Mouse (Mus musculus) ES-CJ7 (cell line): ENCODE measurements around the gene Trim71.
A peak's percentile ranks its signal among the peaks of the same experiment; 100 is the strongest.
"Not testable (repeated sequence)": the region's sequence is repeated elsewhere in the genome, so short reads cannot be mapped to it uniquely, and the experiment has no call there.

Experiments used
- DNase-seq: peaks from one replicate; pipeline ENCODE4 v3.0.0; 2011; ENCODE audit warnings: low read depth, low spot score

The Trim71 gene

GRCm38 (mm10) chr9:114525891-114526290 lies 38.3 kb downstream of the Trim71 start:
- peak; percentile 70 for DNase-seq

GRCm38 (mm10) chr9:114525073-114525633 lies 39.0 kb downstream of the Trim71 start:
- peak; percentile 68 for DNase-seq

GRCm38 (mm10) chr9:114522501-114522900 lies 41.7 kb downstream of the Trim71 start:
- no peak for DNase-seq

- DNase-seq: peak; percentile 63
Measured at GRCm38 (mm10) chr9:114522041-114522440, 42.1 kb downstream of the Trim71 start.

- DNase-seq: not testable (repeated sequence)
Measured at GRCm38 (mm10) chr9:114520529-114520928, 43.6 kb downstream of the Trim71 start.

- no peak for DNase-seq
Measured at GRCm38 (mm10) chr9:114518812-114519477, 45.2 kb downstream of the Trim71 start.

GRCm38 (mm10) chr9:114517924-114518497 lies 46.2 kb downstream of the Trim71 start:
- no peak for DNase-seq

GRCm38 (mm10) chr9:114515364-114515763 lies 48.8 kb downstream of the Trim71 start, which contains the start of gene C130032M10Rik:
TSS of gene C130032M10Rik (plus strand) at chr9:114515697.
- no peak for DNase-seq

- DNase-seq: no peak
Measured at GRCm38 (mm10) chr9:114512831-114513230, 51.3 kb downstream of the Trim71 start.

GRCm38 (mm10) chr9:114509785-114510184 lies 54.4 kb downstream of the Trim71 start:
- no peak for DNase-seq

- no peak for DNase-seq
Measured at GRCm38 (mm10) chr9:114507421-114507820, 56.7 kb downstream of the Trim71 start.

- DNase-seq: no peak
Measured at GRCm38 (mm10) chr9:114506564-114506963, 57.6 kb downstream of the Trim71 start.

- DNase-seq: no peak
Measured at GRCm38 (mm10) chr9:114504816-114505215, 59.4 kb downstream of the Trim71 start, which contains the start of gene Ccr4. TSS of gene Ccr4 (minus strand) at chr9:114504916.

- no peak for DNase-seq
Measured at GRCm38 (mm10) chr9:114502711-114503427, 61.3 kb downstream of the Trim71 start.

- no peak for DNase-seq
Measured at GRCm38 (mm10) chr9:114501913-114502312, 62.3 kb downstream of the Trim71 start.

GRCm38 (mm10) chr9:114501111-114501510 lies 63.1 kb downstream of the Trim71 start:
- DNase-seq: peak; percentile 49

GRCm38 (mm10) chr9:114499783-114500515 lies 64.2 kb downstream of the Trim71 start:
- DNase-seq: peak; percentile 96

- DNase-seq: peak; percentile 90
Measured at GRCm38 (mm10) chr9:114498218-114498617, 66.0 kb downstream of the Trim71 start.

- DNase-seq: no peak
Measured at GRCm38 (mm10) chr9:114496469-114496868, 67.7 kb downstream of the Trim71 start.

GRCm38 (mm10) chr9:114487481-114488258 lies 76.5 kb downstream of the Trim71 start:
- DNase-seq: no peak

- no peak for DNase-seq
Measured at GRCm38 (mm10) chr9:114486808-114487207, 77.4 kb downstream of the Trim71 start.
